Mouse (Mus musculus) forebrain, embryonic 13.5 days (tissue): ENCODE measurements around the gene Rdh9. TPM values are rescaled to one million over a fixed set of nuclear protein-coding genes. Genes with fewer than 3 reads are reported as not detected.
"Not testable (repeated sequence)": the region's sequence is repeated elsewhere in the genome, so short reads cannot be mapped to it uniquely, and the experiment has no call there.

Experiments
- ATAC-seq: fragments of 200-750 bp; cut with Nextera tagmentation; 2 replicates; pipeline ENCODE4 v1.8.0; 2017
- H3K27ac ChIP-seq: fragments of 300-500 bp; sonication (generic); 2 replicates; pipeline ENCODE4 v1.5.1; 2015; ENCODE audit warnings: inconsistent platforms, mild to moderate bottlenecking, moderate library complexity
- H3K27me3 ChIP-seq: fragments of 300-500 bp; sonication (generic); 2 replicates; pipeline ENCODE4 v1.6.1; 2015; ENCODE audit warnings: mild to moderate bottlenecking, inconsistent platforms
- H3K36me3 ChIP-seq: fragments of 300-500 bp; sonication (generic); 2 replicates; pipeline ENCODE4 v1.6.1; 2015; ENCODE audit warnings: mild to moderate bottlenecking, inconsistent platforms; ENCODE audit not compliant: poor library complexity, severe bottlenecking
- H3K4me1 ChIP-seq: fragments of 300-500 bp; sonication (generic); 2 replicates; pipeline ENCODE4 v1.6.1; 2015; ENCODE audit warnings: inconsistent platforms
- H3K4me2 ChIP-seq: fragments of 300-500 bp; sonication (generic); 2 replicates; pipeline ENCODE4 v1.6.1; 2015; ENCODE audit warnings: inconsistent platforms, mild to moderate bottlenecking, moderate library complexity
- H3K4me3 ChIP-seq: fragments of 300-500 bp; sonication (generic); 2 replicates; pipeline ENCODE4 v1.5.1; 2015; ENCODE audit warnings: mild to moderate bottlenecking, inconsistent platforms
- H3K9ac ChIP-seq: fragments of 300-500 bp; sonication (generic); 2 replicates; pipeline ENCODE4 v1.6.1; 2015; ENCODE audit warnings: mild to moderate bottlenecking, inconsistent platforms
- H3K9me3 ChIP-seq: fragments of 300-500 bp; sonication (generic); replicated peaks from 2 replicates; pipeline ENCODE4 v1.6.1; 2016; ENCODE audit warnings: inconsistent platforms
- WGBS: fragments of 180-500 bp; shearing (Covaris S2); methylation state at CpG from one replicate; pipeline ENCODE4 v1.1.7; 2015; 5-methylcytosine and 5-hydroxymethylcytosine counted together
- polyA plus RNA-seq: library from polyadenylated mRNA; unstranded; fragments of >200 nt; fragmentation: Nextera tagmentation; extraction: Ambion mirVana; gene quantifications from 2 replicates; pipeline ENCODE4 v1.2.1, GENCODE M21; 2015

Rdh9 gene
- polyA plus RNA-seq, 1 experiment from 2014 or later, result 0.17 TPM

DNA sequence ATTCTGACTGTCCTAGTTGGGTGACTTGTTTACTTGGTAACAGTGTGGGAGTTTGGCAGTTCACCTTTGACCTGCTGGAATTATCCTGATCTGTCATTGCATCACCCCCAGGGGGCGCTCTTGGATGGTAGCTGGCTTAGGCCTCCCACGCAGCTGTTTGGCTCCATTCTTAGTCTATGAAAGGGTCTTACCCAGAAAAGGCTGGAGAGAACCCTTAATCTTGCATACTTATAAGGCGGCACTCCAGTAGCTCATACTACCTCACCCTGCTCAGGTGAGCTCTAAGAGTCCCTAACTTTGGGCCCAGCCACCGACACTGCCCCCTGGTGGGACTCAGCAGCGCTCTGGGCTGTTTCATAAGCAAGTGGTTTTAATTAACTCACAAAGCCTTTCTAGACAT is 31.5 kb upstream of the Rdh9 start:
- H3K9ac ChIP-seq, result no peak overlapping the region
- no peaks in the 10 kb centered on the region for H3K9me3 ChIP-seq
- H3K27ac ChIP-seq, result no peak overlapping the region
- no peak overlapping the region for H3K4me3 ChIP-seq
- 63% methylated on average over 5 of the region's 5 CpGs for WGBS
- no peaks in the 10 kb centered on the region for H3K27me3 ChIP-seq
- no peak overlapping the region for H3K4me2 ChIP-seq
- ATAC-seq, result no peak
- H3K36me3 ChIP-seq, result peaks cover 77% of the 10 kb centered on the region
- H3K4me1 ChIP-seq, result peaks cover 17% of the 10 kb centered on the region

GRCm38 (mm10) chr10:127745886-127746285 is 30.3 kb upstream of the Rdh9 start:
- Histone ChIP-seq H3K9ac (no peak overlapping the region), H3K4me2 (no peak overlapping the region), H3K27ac (no peak overlapping the region), H3K9me3 (no peaks in the 10 kb centered on the region), H3K4me1 (peaks cover 7% of the 10 kb centered on the region), H3K36me3 (peaks cover 77% of the 10 kb centered on the region), H3K27me3 (no peaks in the 10 kb centered on the region), H3K4me3 (no peak overlapping the region)
- ATAC-seq, result no peak
- WGBS, result 86% methylated on average over 5 of the region's 5 CpGs

- 93% methylated on average over 8 of the region's 8 CpGs for WGBS
- no peaks in the 10 kb centered on the region for H3K27me3 ChIP-seq
- H3K4me2 ChIP-seq, result no peak overlapping the region
- ATAC-seq, result no peak
- H3K9ac ChIP-seq, result no peak overlapping the region
- H3K4me1 ChIP-seq, result 0 out of 2 replicates have a peak, but pooled peaks cover 5% of the 10 kb centered on the region
- H3K9me3 ChIP-seq, result no peaks in the 10 kb centered on the region
- H3K4me3 ChIP-seq, result no peak overlapping the region
- peaks cover 65% of the 10 kb centered on the region for H3K36me3 ChIP-seq
- H3K27ac ChIP-seq, result no peak overlapping the region
Observed at GRCm38 (mm10) chr10:127747254-127747653, 28.9 kb upstream of the Rdh9 start.

GRCm38 (mm10) chr10:127748847-127749612 is 27.2 kb upstream of the Rdh9 start:
- Histone ChIP-seq H3K4me2 (no peak overlapping the region), H3K4me3 (no peak overlapping the region), H3K4me1 (0 out of 2 replicates have a peak, but pooled peaks cover 5% of the 10 kb centered on the region), H3K27ac (no peak overlapping the region), H3K9me3 (no peaks in the 10 kb centered on the region), H3K9ac (no peak overlapping the region), H3K36me3 (peaks cover 48% of the 10 kb centered on the region), H3K27me3 (no peaks in the 10 kb centered on the region)
- 16% methylated on average over 8 of the region's 8 CpGs for WGBS
- ATAC-seq, result no peak

- Histone ChIP-seq H3K4me2 (peak overlapping the region; percentile 43), H3K27ac (no peak overlapping the region), H3K4me1 (0 out of 2 replicates have a peak, but pooled peaks cover 5% of the 10 kb centered on the region), H3K4me3 (peak overlapping the region; percentile 14; the same call in 1 of the 2 replicates), H3K9ac (0 out of 2 replicates have a peak overlapping the region, but pooled peaks have one; percentile 9), H3K27me3 (no peaks in the 10 kb centered on the region), H3K36me3 (peaks cover 35% of the 10 kb centered on the region), H3K9me3 (no peaks in the 10 kb centered on the region)
- 0 out of 2 replicates have a peak, but pooled peaks have one; percentile 30 for ATAC-seq
- 53% methylated on average over 24 of the region's 24 CpGs for whole genome bisulfite sequencing
Observed at GRCm38 (mm10) chr10:127750136-127750777, 25.9 kb upstream of the Rdh9 start.

DNA sequence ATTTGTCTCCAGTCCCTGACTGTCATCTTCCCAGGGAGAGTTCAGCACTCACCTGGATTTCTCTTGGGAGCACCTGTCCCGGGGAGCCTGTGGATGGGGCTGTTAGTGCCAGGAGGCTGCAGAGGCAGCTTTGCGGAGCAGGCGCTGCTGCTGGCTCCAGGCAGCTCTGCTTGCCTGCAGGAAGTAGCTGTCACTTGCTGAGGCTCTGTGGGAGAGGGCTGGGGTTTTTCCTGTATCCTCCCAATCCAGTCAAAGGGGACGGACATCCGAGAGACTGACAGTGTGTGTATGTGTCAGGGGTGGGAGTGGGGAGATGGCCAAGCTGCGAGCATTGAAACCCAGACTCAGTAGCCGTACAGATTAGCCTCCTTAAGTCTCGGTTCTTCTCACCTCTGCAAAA is 24.6 kb upstream of the Rdh9 start, which contains the start of gene Gpr182:
Gpr182 (minus strand) TSS at position 185 of the 400 bp plus-strand sequence.
- Histone ChIP-seq H3K9me3 (no peaks in the 10 kb centered on the region), H3K4me1 (0 out of 2 replicates have a peak, but pooled peaks cover 5% of the 10 kb centered on the region)
- WGBS, result 64% methylated on average over 8 of the region's 8 CpGs

GRCm38 (mm10) chr10:127754566-127755166 is 21.5 kb upstream of the Rdh9 start:
- no peak overlapping the region for H3K4me2 ChIP-seq
- no peak overlapping the region for H3K27ac ChIP-seq
- H3K9ac ChIP-seq, result no peak overlapping the region
- ATAC-seq, result no peak
- H3K4me1 ChIP-seq, result no peaks in the 10 kb centered on the region
- no peaks in the 10 kb centered on the region; the same call in 1 of the 2 replicates for H3K36me3 ChIP-seq
- H3K9me3 ChIP-seq, result no peaks in the 10 kb centered on the region
- WGBS, result 81% methylated on average over 6 of the region's 6 CpGs
- H3K27me3 ChIP-seq, result no peaks in the 10 kb centered on the region
- no peak overlapping the region for H3K4me3 ChIP-seq

More for the DNA sequence above, 24.6 kb upstream of the Rdh9 start, which contains the start of gene Gpr182:
- H3K27me3 ChIP-seq, result no peaks in the 10 kb centered on the region
- peak within 1 kb of the TSS; percentile 43 for H3K4me2 ChIP-seq
- no peak within 1 kb of the TSS for H3K27ac ChIP-seq
- H3K4me3 ChIP-seq, result no peak within 1 kb of the TSS
- ATAC-seq, result no peak
- no peak within 1 kb of the TSS for H3K9ac ChIP-seq
- peaks cover 22% of the 10 kb centered on the region for H3K36me3 ChIP-seq

- no peaks in the 10 kb centered on the region for H3K9me3 ChIP-seq
- 69% methylated on average over 3 of the region's 3 CpGs for WGBS
- H3K36me3 ChIP-seq, result no peaks in the 10 kb centered on the region; the same call in 1 of the 2 replicates
- no peak overlapping the region for H3K4me2 ChIP-seq
- H3K27me3 ChIP-seq, result no peaks in the 10 kb centered on the region
- no peaks in the 10 kb centered on the region for H3K4me1 ChIP-seq
- no peak overlapping the region for H3K4me3 ChIP-seq
- no peak overlapping the region for H3K9ac ChIP-seq
- H3K27ac ChIP-seq, result no peak overlapping the region
- no peak for ATAC-seq
Observed at GRCm38 (mm10) chr10:127755246-127755645, 20.9 kb upstream of the Rdh9 start.

DNA sequence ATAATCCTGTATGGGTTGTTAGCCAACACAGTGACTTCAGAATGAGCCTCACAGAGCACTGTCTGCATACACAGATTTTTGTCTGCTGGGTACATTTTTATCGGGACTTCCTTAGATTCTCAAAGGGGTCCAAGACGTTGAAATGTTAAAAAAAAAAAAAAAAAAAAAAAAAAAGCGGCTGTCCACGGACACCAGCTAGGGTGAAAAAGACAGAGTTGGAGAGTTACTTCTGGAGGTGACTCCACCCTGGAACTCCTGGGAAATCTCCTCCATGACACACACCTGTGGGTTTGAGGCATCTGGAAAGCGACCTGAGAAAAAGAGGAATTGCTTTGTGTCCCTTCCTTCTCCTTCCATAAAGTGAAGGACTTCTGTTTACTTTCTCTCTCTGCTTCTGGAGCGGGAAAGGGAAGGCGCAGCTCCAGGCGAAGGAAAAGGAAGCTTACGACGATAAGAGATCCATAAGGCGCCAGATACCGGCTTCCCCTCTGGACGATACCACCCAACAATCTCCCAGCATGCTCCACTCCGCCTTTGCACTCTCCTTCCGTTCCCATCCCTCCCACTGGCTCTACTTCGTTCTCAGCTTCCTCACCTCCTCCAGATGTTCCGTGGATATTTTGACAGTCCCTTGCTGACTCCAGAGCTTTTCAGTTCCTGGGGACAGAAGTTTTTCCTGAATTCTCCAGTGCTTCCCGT is 20.3 kb upstream of the Rdh9 start:
- H3K9ac ChIP-seq, result no peak overlapping the region
- no peaks in the 10 kb centered on the region for H3K9me3 ChIP-seq
- no peak overlapping the region for H3K27ac ChIP-seq
- no peak overlapping the region for H3K4me3 ChIP-seq
- no peak for ATAC-seq
- 50% methylated on average over 18 of the region's 18 CpGs for WGBS
- H3K4me2 ChIP-seq, result no peak overlapping the region
- H3K36me3 ChIP-seq, result no peaks in the 10 kb centered on the region
- no peaks in the 10 kb centered on the region for H3K27me3 ChIP-seq
- no peaks in the 10 kb centered on the region for H3K4me1 ChIP-seq

DNA sequence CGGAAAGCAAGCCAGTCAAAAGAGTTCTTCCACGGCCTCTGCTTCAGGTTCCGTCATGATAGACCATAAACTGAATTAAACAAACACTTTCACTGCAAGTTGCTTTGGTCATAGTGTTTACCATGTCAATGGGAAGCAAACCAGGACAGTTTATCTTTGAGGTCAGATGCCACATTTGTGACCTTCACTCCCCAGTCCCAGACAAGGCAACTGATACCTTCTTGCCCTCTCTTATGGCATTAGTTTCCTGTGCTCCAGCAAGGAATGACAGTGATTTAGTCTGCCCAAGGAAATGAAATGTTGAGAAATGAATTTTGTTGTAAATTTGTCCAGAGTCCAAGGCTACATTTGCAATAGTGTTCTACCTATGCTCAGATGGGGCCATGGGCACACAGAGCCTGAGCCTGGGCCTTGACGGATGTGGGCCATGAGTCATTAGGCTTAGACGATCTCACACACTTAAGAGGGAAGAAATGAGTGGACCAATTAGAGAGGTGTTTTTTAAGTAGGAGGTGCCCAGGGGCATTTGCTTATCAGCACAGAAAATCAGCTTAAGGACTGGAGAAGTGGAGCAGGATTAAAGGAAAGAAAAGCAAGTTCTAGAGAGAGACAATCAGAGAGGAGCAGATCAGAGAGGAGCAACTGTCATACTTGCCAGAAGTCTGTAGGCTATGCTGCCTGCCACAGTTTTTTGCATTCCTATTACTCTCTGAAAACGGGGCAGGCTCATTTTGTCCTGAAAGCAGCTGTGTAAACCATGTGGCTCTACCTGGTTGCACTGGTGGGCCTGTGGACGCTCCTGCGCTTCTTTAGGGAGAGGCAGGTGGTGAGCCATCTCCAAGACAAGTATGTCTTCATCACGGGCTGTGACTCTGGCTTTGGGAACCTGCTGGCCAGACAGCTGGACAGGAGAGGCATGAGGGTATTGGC is 16.7 kb upstream of the Rdh9 start, which contains the start of the genes Rdh1 and Rdh16f1:
Rdh1 (plus strand) TSS at position 541 of the 930 bp plus-strand sequence.
Rdh16f1 (plus strand) TSS at position 607 of the 930 bp plus-strand sequence.
- Histone ChIP-seq H3K27ac (no peak within 1 kb of the TSS), H3K4me1 (no peaks in the 10 kb centered on the region), H3K4me3 (no peak within 1 kb of the TSS), H3K9me3 (no peaks in the 10 kb centered on the region), H3K4me2 (no peak within 1 kb of the TSS), H3K36me3 (no peaks in the 10 kb centered on the region), H3K27me3 (no peaks in the 10 kb centered on the region), H3K9ac (no peak within 1 kb of the TSS)
- ATAC-seq, result no peak
- WGBS, result 68% methylated on average over 9 of the region's 9 CpGs

- H3K27me3 ChIP-seq, H3K9me3 ChIP-seq, H3K4me1 ChIP-seq, H3K4me2 ChIP-seq, H3K4me3 ChIP-seq, ATAC-seq, H3K27ac ChIP-seq, H3K36me3 ChIP-seq, H3K9ac ChIP-seq: not testable (repeated sequence)
- WGBS, result 90% methylated on average over 10 of the region's 10 CpGs
Observed at GRCm38 (mm10) chr10:127762926-127763325, 13.3 kb upstream of the Rdh9 start.
